Mouse (Mus musculus) limb, embryonic 12.5 days (tissue): ENCODE measurements around the gene Gpld1. TPM values are rescaled to one million over a fixed set of nuclear protein-coding genes. Genes with fewer than 3 reads are reported as not detected.

ENCODE experiments used
- ATAC-seq: fragments of 200-750 bp; cut with Nextera tagmentation; 2 replicates; pipeline ENCODE4 v1.8.0; 2017; ENCODE audit warnings: low read depth, moderate TSS enrichment; ENCODE audit not compliant: insufficient number of reproducible peaks, insufficient read depth, low FRiP score, low TSS enrichment
- H3K27ac ChIP-seq: fragments of 300-500 bp; sonication (generic); 2 replicates; pipeline ENCODE4 v1.5.1; 2016; ENCODE audit warnings: mild to moderate bottlenecking, moderate library complexity
- H3K27me3 ChIP-seq: fragments of 300-500 bp; sonication (generic); 2 replicates; pipeline ENCODE4 v1.6.1; 2016; ENCODE audit warnings: mild to moderate bottlenecking, moderate library complexity
- H3K36me3 ChIP-seq: fragments of 300-500 bp; sonication (generic); 2 replicates; pipeline ENCODE4 v1.6.1; 2016; ENCODE audit warnings: mild to moderate bottlenecking, moderate library complexity
- H3K4me1 ChIP-seq: fragments of 300-500 bp; sonication (generic); replicated peaks from 2 replicates; pipeline ENCODE4 v1.6.1; 2016
- H3K4me2 ChIP-seq: fragments of 300-500 bp; sonication (generic); 2 replicates; pipeline ENCODE4 v1.6.1; 2016; ENCODE audit warnings: mild to moderate bottlenecking, moderate library complexity
- H3K4me3 ChIP-seq: fragments of 300-500 bp; sonication (generic); replicated peaks from 2 replicates; pipeline ENCODE4 v1.5.1; 2016; ENCODE audit warnings: mild to moderate bottlenecking
- H3K9ac ChIP-seq: fragments of 300-500 bp; sonication (generic); replicated peaks from 2 replicates; pipeline ENCODE4 v1.6.1; 2016; ENCODE audit warnings: mild to moderate bottlenecking, moderate library complexity
- H3K9me3 ChIP-seq: fragments of 300-500 bp; sonication (generic); 2 replicates; pipeline ENCODE4 v1.6.1; 2016; ENCODE audit warnings: mild to moderate bottlenecking, moderate library complexity
- WGBS: fragments of 180-500 bp; shearing (Covaris S2); methylation state at CpG from one replicate; pipeline ENCODE4 v1.1.7; 2016; 5-methylcytosine and 5-hydroxymethylcytosine counted together
- polyA plus RNA-seq: library from polyadenylated mRNA; unstranded; fragments of >200 nt; fragmentation: Nextera tagmentation; extraction: Ambion mirVana; gene quantifications from 2 replicates; pipeline ENCODE4 v1.2.1, GENCODE M21; 2016

The Gpld1 gene
- polyA plus RNA-seq, 1 experiment from 2014 or later, result 0.40 TPM

DNA sequence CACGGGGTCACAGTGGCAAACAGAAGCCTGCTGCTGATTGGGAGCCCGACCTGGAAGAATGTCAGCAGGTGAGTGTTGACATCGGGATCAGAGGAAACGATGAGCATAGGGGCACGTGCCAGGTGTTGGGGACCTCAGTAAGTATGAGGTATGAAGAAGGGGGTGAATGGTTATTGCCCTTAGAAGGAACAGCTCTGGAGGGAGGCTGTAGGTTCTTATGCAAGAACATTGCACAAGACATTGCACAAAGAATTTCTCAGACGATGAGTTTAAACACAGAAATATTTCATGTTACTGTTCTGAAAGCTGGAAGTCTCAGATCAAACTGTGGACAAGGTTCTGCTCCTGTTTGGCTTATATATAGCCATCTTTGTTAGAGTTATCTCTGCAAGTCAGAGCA is 38.1 kb downstream of the Gpld1 start:
- H3K9me3 ChIP-seq, result no peaks in the 10 kb centered on the region
- 80% methylated on average over 6 of the region's 6 CpGs for WGBS
- H3K27ac ChIP-seq, result no peak overlapping the region
- no peak overlapping the region for H3K4me3 ChIP-seq
- no peaks in the 10 kb centered on the region for H3K36me3 ChIP-seq
- no peak overlapping the region for H3K4me2 ChIP-seq
- no peaks in the 10 kb centered on the region for H3K27me3 ChIP-seq
- H3K9ac ChIP-seq, result no peak overlapping the region
- no peaks in the 10 kb centered on the region for H3K4me1 ChIP-seq
- ATAC-seq, result no peak

- 78% methylated on average over 2 of the region's 2 CpGs for WGBS
- ATAC-seq, result no peak
Observed at GRCm38 (mm10) chr13:24985435-24985834, 42.5 kb downstream of the Gpld1 start.

GRCm38 (mm10) chr13:24988391-24988790 is 45.4 kb downstream of the Gpld1 start:
- no peaks in the 10 kb centered on the region for H3K9me3 ChIP-seq
- H3K4me1 ChIP-seq, result no peaks in the 10 kb centered on the region
- 32% methylated on average over 7 of the region's 7 CpGs for WGBS
- no peak overlapping the region for H3K4me3 ChIP-seq
- H3K36me3 ChIP-seq, result peaks cover 42% of the 10 kb centered on the region
- H3K27me3 ChIP-seq, result no peaks in the 10 kb centered on the region
- ATAC-seq, result 0 out of 2 replicates have a peak, but pooled peaks have one; percentile 20
- H3K27ac ChIP-seq, result no peak overlapping the region
- no peak overlapping the region for H3K4me2 ChIP-seq
- no peak overlapping the region for H3K9ac ChIP-seq

More at GRCm38 (mm10) chr13:24985435-24985834, 42.5 kb downstream of the Gpld1 start:
- H3K9me3 ChIP-seq, result no peaks in the 10 kb centered on the region
- peaks cover 18% of the 10 kb centered on the region; the same call in 1 of the 2 replicates for H3K36me3 ChIP-seq
- H3K4me3 ChIP-seq, result no peak overlapping the region
- no peaks in the 10 kb centered on the region for H3K4me1 ChIP-seq
- no peak overlapping the region for H3K4me2 ChIP-seq
- no peak overlapping the region for H3K27ac ChIP-seq
- no peaks in the 10 kb centered on the region for H3K27me3 ChIP-seq
- no peak overlapping the region for H3K9ac ChIP-seq

GRCm38 (mm10) chr13:24989006-24989405 is 46.1 kb downstream of the Gpld1 start:
- no peak overlapping the region for H3K9ac ChIP-seq
- no peak for ATAC-seq
- no peak overlapping the region for H3K27ac ChIP-seq
- peaks cover 48% of the 10 kb centered on the region for H3K36me3 ChIP-seq
- H3K4me3 ChIP-seq, result no peak overlapping the region
- whole genome bisulfite sequencing, result 88% methylated on average over 6 of the region's 6 CpGs
- no peaks in the 10 kb centered on the region for H3K9me3 ChIP-seq
- no peaks in the 10 kb centered on the region for H3K4me1 ChIP-seq
- no peaks in the 10 kb centered on the region for H3K27me3 ChIP-seq
- no peak overlapping the region for H3K4me2 ChIP-seq

- Histone ChIP-seq H3K9ac (no peak overlapping the region), H3K9me3 (0 out of 2 replicates have a peak, but pooled peaks cover 6% of the 10 kb centered on the region), H3K4me2 (no peak overlapping the region), H3K4me1 (no peaks in the 10 kb centered on the region), H3K27me3 (no peaks in the 10 kb centered on the region), H3K27ac (no peak overlapping the region), H3K4me3 (no peak overlapping the region), H3K36me3 (peaks cover 90% of the 10 kb centered on the region)
- WGBS, result 63% methylated on average over 2 of the region's 2 CpGs
- no peak for ATAC-seq
Observed at GRCm38 (mm10) chr13:24993160-24993559, 50.2 kb downstream of the Gpld1 start.

DNA sequence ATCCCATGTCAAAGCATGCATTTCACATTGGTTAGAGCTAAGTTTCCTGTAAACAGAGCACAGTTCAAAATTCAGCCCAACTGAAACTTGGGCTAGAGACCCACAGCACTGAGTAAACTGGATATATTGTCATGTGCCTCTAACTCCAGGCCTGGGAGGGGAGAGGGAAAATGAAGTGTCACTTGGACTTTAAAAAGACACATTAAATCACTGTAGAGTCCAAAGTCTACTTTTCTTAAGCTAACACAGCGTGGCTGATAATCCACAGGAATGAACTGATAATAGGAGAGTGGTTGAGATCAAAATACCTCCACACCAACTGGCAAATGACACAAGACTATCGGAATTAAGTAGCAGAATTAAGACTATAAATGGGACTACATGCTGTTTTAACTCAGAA is 56.6 kb downstream of the Gpld1 start:
- Histone ChIP-seq H3K27me3 (no peaks in the 10 kb centered on the region), H3K9ac (no peak overlapping the region), H3K9me3 (0 out of 2 replicates have a peak, but pooled peaks cover 5% of the 10 kb centered on the region), H3K4me1 (no peaks in the 10 kb centered on the region), H3K36me3 (peaks cover 91% of the 10 kb centered on the region), H3K4me3 (no peak overlapping the region), H3K27ac (no peak overlapping the region), H3K4me2 (no peak overlapping the region)
- no peak for ATAC-seq
- 95% methylated on average over 2 of the region's 2 CpGs for WGBS

- H3K4me1 ChIP-seq, result no peaks in the 10 kb centered on the region
- peaks cover 5% of the 10 kb centered on the region; the same call in 1 of the 2 replicates for H3K9me3 ChIP-seq
- no peak for ATAC-seq
- no peak overlapping the region for H3K4me2 ChIP-seq
- no peak overlapping the region for H3K27ac ChIP-seq
- peaks cover 80% of the 10 kb centered on the region for H3K36me3 ChIP-seq
- no peak overlapping the region for H3K9ac ChIP-seq
- no peaks in the 10 kb centered on the region for H3K27me3 ChIP-seq
- H3K4me3 ChIP-seq, result no peak overlapping the region
Observed at GRCm38 (mm10) chr13:25002965-25003364, 60.0 kb downstream of the Gpld1 start.

GRCm38 (mm10) chr13:25007115-25007514 is 64.2 kb downstream of the Gpld1 start:
- Histone ChIP-seq H3K4me3 (no peak overlapping the region), H3K27ac (no peak overlapping the region), H3K9ac (no peak overlapping the region), H3K9me3 (peaks cover 5% of the 10 kb centered on the region; the same call in 1 of the 2 replicates), H3K4me1 (no peaks in the 10 kb centered on the region), H3K4me2 (no peak overlapping the region), H3K27me3 (no peaks in the 10 kb centered on the region), H3K36me3 (peaks cover 42% of the 10 kb centered on the region)
- WGBS, result 90% methylated on average over 8 of the region's 8 CpGs
- no peak for ATAC-seq

- Histone ChIP-seq H3K4me3 (no peak overlapping the region), H3K9ac (no peak overlapping the region)
Observed at GRCm38 (mm10) chr13:25018316-25018715, 75.4 kb downstream of the Gpld1 start.

DNA sequence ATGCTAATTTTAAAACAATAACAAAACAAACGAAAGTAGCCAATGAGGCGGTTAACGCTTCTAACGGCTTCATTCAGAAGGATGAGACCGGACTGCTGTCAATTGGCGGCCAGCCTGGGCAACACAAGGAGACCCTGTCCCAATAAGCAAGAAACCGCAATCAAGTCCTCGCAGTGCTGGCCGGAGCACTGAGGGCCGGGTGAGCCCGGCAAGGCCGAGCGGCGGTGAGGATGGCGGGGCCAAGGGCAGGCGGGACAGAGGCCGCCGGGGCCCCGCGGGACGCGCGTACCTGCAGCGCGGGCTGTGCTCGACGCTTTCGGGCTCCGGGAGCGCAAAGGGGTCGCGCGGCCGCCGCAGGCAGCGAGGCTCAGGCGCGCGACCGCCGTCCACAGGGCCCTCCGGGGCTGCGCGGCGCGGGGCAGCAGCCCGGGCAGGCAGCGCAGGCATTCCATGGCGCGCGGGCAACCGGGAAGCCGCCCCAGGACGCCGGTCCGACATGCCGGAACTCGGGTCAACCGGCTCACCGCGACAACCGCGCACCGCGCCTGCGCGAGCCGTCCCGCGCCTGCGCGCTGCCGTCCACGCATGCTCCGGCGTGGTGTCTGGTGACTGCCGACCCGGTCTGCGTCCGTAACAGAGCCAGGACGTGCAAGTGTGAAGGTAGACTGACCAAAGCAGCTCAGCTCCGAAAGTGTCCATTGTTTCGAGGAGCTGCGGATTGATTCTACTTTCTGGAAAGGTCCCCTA is 77.0 kb downstream of the Gpld1 start, which contains the start of gene Mrs2:
TSS of gene Mrs2 (minus strand) at position 587 of the 747 bp plus-strand sequence.
- peak; percentile 86 for ATAC-seq
- Histone ChIP-seq H3K27me3 (no peaks in the 10 kb centered on the region), H3K4me2 (peak within 1 kb of the TSS; percentile 89), H3K36me3 (peaks cover 10% of the 10 kb centered on the region; the same call in 1 of the 2 replicates), H3K4me3 (peak within 1 kb of the TSS; percentile 95), H3K27ac (0 out of 2 replicates have a peak within 1 kb of the TSS, but pooled peaks have one; percentile 45), H3K9me3 (no peaks in the 10 kb centered on the region), H3K4me1 (peaks cover 13% of the 10 kb centered on the region), H3K9ac (peak within 1 kb of the TSS; percentile 91)
- under 1% methylated on average over 83 of the region's 84 CpGs for WGBS

More at GRCm38 (mm10) chr13:25018316-25018715, 75.4 kb downstream of the Gpld1 start:
- no peak overlapping the region for H3K27ac ChIP-seq
- 0 out of 2 replicates have a peak overlapping the region, but pooled peaks have one; percentile 89 for H3K4me2 ChIP-seq
- H3K36me3 ChIP-seq, result peaks cover 10% of the 10 kb centered on the region; the same call in 1 of the 2 replicates
- 92% methylated on average over 9 of the region's 9 CpGs for WGBS
- H3K9me3 ChIP-seq, result no peaks in the 10 kb centered on the region
- H3K27me3 ChIP-seq, result no peaks in the 10 kb centered on the region
- H3K4me1 ChIP-seq, result peaks cover 13% of the 10 kb centered on the region
- no peak for ATAC-seq

GRCm38 (mm10) chr13:25020540-25020892 is 77.6 kb downstream of the Gpld1 start:
- ATAC-seq, result no peak
- 0 out of 2 replicates have a peak overlapping the region, but pooled peaks have one; percentile 45 for H3K27ac ChIP-seq
- 58% methylated on average over 4 of the region's 4 CpGs for WGBS

More at GRCm38 (mm10) chr13:25020540-25020892, 77.6 kb downstream of the Gpld1 start:
- Histone ChIP-seq H3K36me3 (peaks cover 10% of the 10 kb centered on the region; the same call in 1 of the 2 replicates), H3K4me2 (peak overlapping the region; percentile 89), H3K9me3 (no peaks in the 10 kb centered on the region), H3K27me3 (no peaks in the 10 kb centered on the region), H3K4me3 (peak overlapping the region; percentile 95), H3K4me1 (peaks cover 13% of the 10 kb centered on the region), H3K9ac (peak overlapping the region; percentile 91)
